Mouse (Mus musculus): ENCODE results near the gene Scarf1. TPM values are rescaled to one million over a fixed set of nuclear protein-coding genes. Genes with fewer than 3 reads are reported as not detected.

The Scarf1 gene
- polyA plus RNA-seq, 1 experiment, result 3.4 TPM

DNA sequence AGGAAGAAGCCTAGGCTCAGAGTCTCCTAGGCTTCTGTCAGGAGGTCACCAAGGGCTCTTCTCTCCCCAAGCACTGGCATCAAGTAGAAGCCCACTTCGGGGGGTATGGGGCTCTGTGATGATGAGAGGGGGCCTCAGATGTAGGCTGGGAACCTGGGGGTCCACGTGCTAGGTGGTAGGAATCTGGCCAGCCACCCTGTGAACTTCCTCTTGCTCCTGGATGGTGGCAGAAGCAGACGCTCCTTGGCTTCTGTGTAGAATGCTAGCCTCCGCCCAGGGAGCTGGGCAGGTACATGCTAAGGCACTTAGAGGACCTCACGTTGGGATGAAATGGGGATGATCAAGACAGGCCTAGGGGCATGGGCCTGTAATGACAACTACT, 48.1 kb downstream of the Scarf1 start:
- H3K4me1 ChIP-seq (ENCODE audit: control insufficient read depth, insufficient read depth, low read length), result peaks cover 46% of the 10 kb centered on the region
- no peaks in the 10 kb centered on the region for H3K27me3 ChIP-seq (ENCODE audit: control insufficient read depth, insufficient read depth, low read length)
- no peak overlapping the region for H3K4me3 ChIP-seq (replicated peaks; ENCODE audit: insufficient read depth, low read depth, low read length)
- TF ChIP-seq CTCF (IDR thresholded peaks at IDR 0.05; ENCODE audit: borderline replicate concordance, insufficient read depth, low read depth, low read length), result no peak
- no peak for TF ChIP-seq POLR2A (IDR thresholded peaks at IDR 0.05; ENCODE audit: borderline replicate concordance, insufficient read depth, low read length)
- no peak for DNase-seq
- no peak overlapping the region for H3K27ac ChIP-seq (ENCODE audit: insufficient read depth, low read length)
- WGBS, result 76% methylated on average over 5 of the region's 5 CpGs

DNA sequence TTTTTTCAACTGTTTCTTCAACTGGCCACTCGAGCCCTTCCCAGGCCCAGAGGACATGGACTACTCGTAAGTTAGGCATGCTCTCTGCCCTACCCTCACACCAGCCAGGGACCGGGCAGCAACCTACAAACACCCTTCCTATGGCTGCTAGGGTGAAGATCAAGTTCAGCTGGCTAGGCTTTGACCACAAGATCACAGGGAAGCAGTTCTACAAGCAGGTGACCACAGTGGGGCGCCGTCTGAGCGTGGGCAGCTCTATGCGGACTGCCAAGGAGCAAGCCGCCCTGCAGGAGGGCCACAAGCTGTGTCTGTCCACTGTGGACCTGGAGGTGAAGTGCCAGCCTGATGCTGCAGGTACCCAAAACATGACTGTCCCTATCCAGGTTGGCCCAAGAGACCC, 49.5 kb downstream of the Scarf1 start:
- peaks cover 59% of the 10 kb centered on the region for H3K4me1 ChIP-seq (ENCODE audit: control insufficient read depth, insufficient read depth, low read length)
- H3K27ac ChIP-seq (ENCODE audit: insufficient read depth, low read length), result peak overlapping the region; percentile 19
- DNase-seq, result peak; percentile 82 to 85
- H3K27me3 ChIP-seq (ENCODE audit: control insufficient read depth, insufficient read depth, low read length), result no peaks in the 10 kb centered on the region
- no peak for TF ChIP-seq POLR2A (IDR thresholded peaks at IDR 0.05; ENCODE audit: borderline replicate concordance, insufficient read depth, low read length)
- no peak; the same call in 1 of the 2 replicates for TF ChIP-seq CTCF (IDR thresholded peaks at IDR 0.05; ENCODE audit: borderline replicate concordance, insufficient read depth, low read depth, low read length)
- no peak overlapping the region for H3K4me3 ChIP-seq (replicated peaks; ENCODE audit: insufficient read depth, low read depth, low read length)
- 9% methylated on average over 8 of the region's 8 CpGs for WGBS

DNA sequence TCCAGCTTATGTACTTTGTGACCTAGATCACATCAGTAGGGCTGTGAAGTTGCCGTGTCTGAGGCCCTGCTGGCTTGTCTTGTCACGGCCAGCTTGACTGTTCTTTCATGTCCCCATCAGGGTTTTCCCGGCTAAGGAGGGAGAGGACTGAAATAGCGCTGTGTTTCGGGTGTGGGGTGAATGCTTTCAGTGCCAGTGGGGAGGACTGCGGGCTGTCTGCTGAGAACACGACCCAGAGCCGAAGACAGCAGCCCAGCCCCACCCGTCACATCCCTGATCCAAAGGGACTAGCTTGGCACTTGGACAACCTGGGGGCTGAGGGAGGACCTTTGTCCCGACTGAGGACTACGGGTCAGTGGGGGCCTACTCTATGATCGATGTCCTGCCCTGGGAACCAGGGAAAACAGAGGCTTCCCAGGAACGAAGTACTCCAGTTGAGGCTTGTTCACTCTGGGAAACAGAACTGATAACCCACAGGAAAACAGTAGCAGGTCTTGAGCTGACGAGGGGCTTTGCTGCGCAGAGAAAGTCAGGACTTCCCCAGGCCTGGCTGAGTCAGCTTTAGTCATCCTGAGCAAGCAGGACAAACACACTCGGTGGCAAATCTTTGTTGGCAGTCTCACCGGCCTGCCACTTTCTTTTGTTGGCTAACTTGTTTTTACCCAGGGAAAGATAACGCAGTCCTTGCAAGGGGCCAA, 50.7 kb downstream of the Scarf1 start:
- peak overlapping the region; percentile 19 for H3K27ac ChIP-seq (ENCODE audit: insufficient read depth, low read length)
- no peak for DNase-seq
- WGBS, result 31% methylated on average over 18 of the region's 18 CpGs

DNA sequence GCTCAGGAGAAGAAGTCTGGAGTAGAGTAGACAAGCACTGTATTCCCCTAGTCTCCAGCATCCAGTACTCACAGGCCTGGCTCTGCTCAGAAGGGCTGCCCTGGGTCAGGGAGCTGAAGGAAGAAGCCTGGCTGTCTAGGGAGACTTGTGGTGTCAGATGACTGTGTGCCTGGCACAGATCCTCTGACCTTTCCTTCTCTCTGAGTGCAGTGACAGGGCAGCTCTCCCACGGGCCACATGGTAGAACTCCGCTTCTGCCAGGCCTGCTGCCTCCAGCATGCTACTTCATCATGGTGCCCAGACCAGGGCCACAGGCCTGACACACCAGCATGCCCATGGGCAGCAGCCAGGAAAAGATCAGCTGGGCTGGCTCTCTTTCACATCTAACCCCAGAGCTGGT, 52.5 kb downstream of the Scarf1 start:
- no peaks in the 10 kb centered on the region for H3K27me3 ChIP-seq (ENCODE audit: control insufficient read depth, insufficient read depth, low read length)
- DNase-seq, result peak; percentile 77 to 88
- H3K27ac ChIP-seq (ENCODE audit: insufficient read depth, low read length), result peak overlapping the region; percentile 90
- WGBS, result 0% methylated on average over 2 of the region's 2 CpGs
- H3K4me3 ChIP-seq (replicated peaks; ENCODE audit: insufficient read depth, low read depth, low read length), result no peak overlapping the region
- TF ChIP-seq POLR2A (IDR thresholded peaks at IDR 0.05; ENCODE audit: borderline replicate concordance, insufficient read depth, low read length), result no peak
- peaks cover 80% of the 10 kb centered on the region for H3K4me1 ChIP-seq (ENCODE audit: control insufficient read depth, insufficient read depth, low read length)

More for the DNA sequence above, 50.7 kb downstream of the Scarf1 start:
- no peaks in the 10 kb centered on the region for H3K27me3 ChIP-seq (ENCODE audit: control insufficient read depth, insufficient read depth, low read length)
- H3K4me1 ChIP-seq (ENCODE audit: control insufficient read depth, insufficient read depth, low read length), result peaks cover 68% of the 10 kb centered on the region
- no peak overlapping the region for H3K4me3 ChIP-seq (replicated peaks; ENCODE audit: insufficient read depth, low read depth, low read length)
- no peak for TF ChIP-seq POLR2A (IDR thresholded peaks at IDR 0.05; ENCODE audit: borderline replicate concordance, insufficient read depth, low read length)
- no peak for TF ChIP-seq CTCF (IDR thresholded peaks at IDR 0.05; ENCODE audit: borderline replicate concordance, insufficient read depth, low read depth, low read length)

DNA sequence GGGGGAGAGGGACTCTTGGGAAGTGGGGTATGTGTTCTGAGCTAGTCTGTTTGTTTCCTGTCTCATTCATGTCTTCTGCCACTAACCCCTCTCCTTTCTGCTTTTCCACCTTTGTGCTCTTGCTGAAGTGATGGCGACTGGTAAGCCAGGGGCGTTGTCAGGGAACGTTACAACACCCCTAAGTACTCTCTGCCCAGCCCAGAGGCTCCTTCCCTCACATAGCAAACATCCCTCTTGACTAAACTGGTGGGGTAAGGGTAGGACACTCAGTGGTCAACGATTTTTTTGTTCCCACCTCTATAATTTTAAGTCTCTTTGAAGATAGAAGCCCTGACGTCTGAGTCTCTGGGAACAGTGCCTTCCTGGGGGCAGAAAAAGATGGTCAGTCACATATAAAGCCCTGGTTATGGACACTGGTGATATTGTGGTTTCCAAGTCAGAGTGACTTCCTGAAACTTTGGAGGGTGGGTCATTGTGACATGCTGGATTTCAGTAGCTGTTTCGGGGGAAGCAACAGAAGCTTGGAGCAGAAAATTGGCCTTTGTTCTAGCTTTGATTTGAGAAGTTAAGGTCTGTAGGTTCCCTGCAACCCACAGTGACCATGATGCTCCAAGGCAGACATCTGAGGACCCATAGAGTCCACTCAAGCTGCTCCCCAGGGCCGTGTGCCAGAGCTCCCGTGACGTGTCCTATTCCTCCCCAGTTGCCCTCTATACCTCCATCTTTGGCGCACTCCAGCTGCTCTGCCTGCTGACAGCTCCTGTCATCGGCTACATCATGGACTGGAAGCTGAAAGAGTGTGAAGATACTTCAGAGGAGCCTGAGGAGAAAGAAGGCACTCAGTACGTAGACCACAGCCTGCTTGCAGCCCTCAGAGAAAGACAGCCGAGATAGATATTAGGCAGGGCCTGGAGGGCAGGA, 53.2 kb downstream of the Scarf1 start:
- H3K27ac ChIP-seq (ENCODE audit: insufficient read depth, low read length), result peak overlapping the region; percentile 90
- TF ChIP-seq CTCF (IDR thresholded peaks at IDR 0.05; ENCODE audit: borderline replicate concordance, insufficient read depth, low read depth, low read length) (no peak), POLR2A (IDR thresholded peaks at IDR 0.05; ENCODE audit: borderline replicate concordance, insufficient read depth, low read length) (no peak)
- no peak overlapping the region for H3K4me3 ChIP-seq (replicated peaks; ENCODE audit: insufficient read depth, low read depth, low read length)
- H3K4me1 ChIP-seq (ENCODE audit: control insufficient read depth, insufficient read depth, low read length), result peaks cover 82% of the 10 kb centered on the region
- 43% methylated on average over 13 of the region's 13 CpGs for WGBS
- no peaks in the 10 kb centered on the region for H3K27me3 ChIP-seq (ENCODE audit: control insufficient read depth, insufficient read depth, low read length)
- DNase-seq, result peak; percentile 63 to 65

DNA sequence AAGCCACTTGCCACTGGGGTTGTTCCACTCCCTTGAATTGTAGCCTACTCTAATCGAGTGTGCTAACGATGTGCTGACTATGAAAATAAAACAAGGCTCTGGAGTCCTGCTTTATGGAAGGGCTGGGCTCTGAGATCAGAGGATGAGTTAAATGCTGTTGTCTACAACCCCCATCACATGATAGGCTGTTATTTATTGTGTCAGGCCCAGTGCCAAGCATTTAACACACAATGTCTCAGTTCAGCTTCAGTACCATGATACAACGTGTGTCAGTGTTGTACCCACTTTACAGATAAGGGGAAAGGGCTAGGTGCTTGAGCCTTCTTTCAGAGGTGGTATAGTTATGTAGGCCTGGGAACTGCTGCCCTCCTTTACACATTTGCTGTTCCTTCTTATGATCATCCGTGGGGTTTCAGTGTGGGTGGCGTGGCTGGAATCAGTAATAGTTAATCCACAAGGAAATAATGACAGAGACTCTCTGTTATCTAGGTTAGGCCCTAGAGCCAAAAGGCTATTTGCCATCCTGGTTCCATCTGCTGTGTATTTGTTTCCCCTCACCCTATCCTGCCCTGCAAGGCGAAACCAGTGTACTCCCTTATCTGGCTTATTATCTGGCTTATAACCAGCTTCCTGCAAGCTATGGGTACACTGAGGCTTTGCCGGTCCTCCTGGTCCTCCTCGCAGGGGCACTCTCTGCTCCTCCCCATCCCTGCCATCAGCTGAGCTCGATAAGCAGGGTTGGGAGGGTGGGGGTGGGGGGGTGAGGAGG, 54.2 kb downstream of the Scarf1 start:
- Histone ChIP-seq H3K4me3 (replicated peaks; ENCODE audit: insufficient read depth, low read depth, low read length) (no peak overlapping the region), H3K27ac (ENCODE audit: insufficient read depth, low read length) (peak overlapping the region; percentile 90), H3K27me3 (ENCODE audit: control insufficient read depth, insufficient read depth, low read length) (no peaks in the 10 kb centered on the region), H3K4me1 (ENCODE audit: control insufficient read depth, insufficient read depth, low read length) (peaks cover 85% of the 10 kb centered on the region)
- TF ChIP-seq POLR2A (IDR thresholded peaks at IDR 0.05; ENCODE audit: borderline replicate concordance, insufficient read depth, low read length) (no peak), CTCF (IDR thresholded peaks at IDR 0.05; ENCODE audit: borderline replicate concordance, insufficient read depth, low read depth, low read length) (no peak)
- 4% methylated on average over 9 of the region's 9 CpGs for WGBS
- peak; percentile 64 to 86 for DNase-seq

DNA sequence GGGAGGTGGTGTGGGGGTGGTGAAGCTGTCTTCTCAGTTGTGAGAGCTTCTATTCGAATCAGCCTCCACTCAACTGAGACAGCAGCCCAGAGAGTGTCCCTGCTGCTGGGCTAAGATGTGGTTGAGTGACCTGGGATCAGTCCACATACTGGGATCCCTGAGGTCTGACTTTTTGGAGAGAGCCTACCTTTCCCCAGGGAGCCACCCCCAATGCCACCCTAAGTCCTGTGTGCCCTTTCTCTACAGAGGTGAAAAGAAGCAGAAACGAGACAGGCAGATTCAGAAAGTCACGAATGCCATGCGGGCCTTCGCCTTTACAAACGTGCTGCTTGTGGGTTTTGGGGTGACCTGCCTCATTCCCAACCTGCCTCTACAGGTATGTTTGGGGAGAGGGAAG, 54.8 kb downstream of the Scarf1 start:
- H3K27me3 ChIP-seq (ENCODE audit: control insufficient read depth, insufficient read depth, low read length), result no peaks in the 10 kb centered on the region
- TF ChIP-seq CTCF (IDR thresholded peaks at IDR 0.05; ENCODE audit: borderline replicate concordance, insufficient read depth, low read depth, low read length), result no peak
- TF ChIP-seq POLR2A (IDR thresholded peaks at IDR 0.05; ENCODE audit: borderline replicate concordance, insufficient read depth, low read length), result no peak
- H3K4me1 ChIP-seq (ENCODE audit: control insufficient read depth, insufficient read depth, low read length), result peaks cover 85% of the 10 kb centered on the region
- no peak overlapping the region for H3K4me3 ChIP-seq (replicated peaks; ENCODE audit: insufficient read depth, low read depth, low read length)
- peak overlapping the region; percentile 61 for H3K27ac ChIP-seq (ENCODE audit: insufficient read depth, low read length)
- 61% methylated on average over 6 of the region's 6 CpGs for WGBS
- DNase-seq, result no peak

Data from cerebellum, adult 2 months (tissue).